Mouse (Mus musculus): ENCODE results near the gene Bcl2l2. TPM values are rescaled to one million over a fixed set of nuclear protein-coding genes. Genes with fewer than 3 reads are reported as not detected.

The Bcl2l2 gene
- total RNA-seq (2023): 3.5 TPM

GRCm38 (mm10) chr14:54883154-54884021 is at the start of gene Bcl2l2, which contains the start of gene Gm20521:
Gene Bcl2l2, plus strand, starts transcription at chr14:54883377.
Gene Gm20521, plus strand, starts transcription at chr14:54883441.

DNA sequence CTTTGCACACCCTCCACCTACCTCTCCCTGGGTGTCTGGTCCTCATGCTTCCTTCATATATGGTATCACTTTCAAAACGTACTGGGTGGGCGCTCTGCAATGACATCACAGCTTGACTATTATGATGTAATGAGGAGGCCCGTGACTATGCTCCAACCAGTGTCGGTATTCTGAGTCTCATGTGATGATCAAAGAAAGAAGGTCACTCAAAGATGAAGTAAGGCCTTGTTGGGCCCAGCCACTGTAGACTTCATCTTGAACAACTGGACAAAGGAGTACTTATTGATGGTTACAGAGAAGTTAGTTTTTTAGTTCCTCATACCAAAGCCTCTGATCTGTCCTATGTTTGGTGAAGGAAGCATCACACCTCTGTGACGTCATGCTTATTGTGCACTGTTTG is 12.3 kb upstream of the Bcl2l2 start, which contains the start of gene Homez:
Gene Homez, minus strand, starts transcription at position 101 of the 400 bp plus-strand sequence.

GRCm38 (mm10) chr14:54877048-54877715 is 6.0 kb upstream of the Bcl2l2 start, which contains the start of gene Ppp1r3e:
Gene Ppp1r3e, minus strand, starts transcription at chr14:54877550.

GRCm38 (mm10) chr14:54892200-54892599 is 9.0 kb downstream of the Bcl2l2 start, which contains the start of gene Pabpn1:
Gene Pabpn1, plus strand, starts transcription at chr14:54892500.

GRCm38 (mm10) chr14:54912886-54913285 is 29.7 kb downstream of the Bcl2l2 start, which contains the start of gene Slc22a17:
Gene Slc22a17, minus strand, starts transcription at chr14:54913132.

GRCm38 (mm10) chr14:54925349-54926342 is 42.5 kb downstream of the Bcl2l2 start, which contains the start of gene Efs:
Gene Efs, minus strand, starts transcription at chr14:54926126.

GRCm38 (mm10) chr14:54932645-54933150 is 49.5 kb downstream of the Bcl2l2 start, which contains the start of gene Il25:
Gene Il25, plus strand, starts transcription at chr14:54932695.

GRCm38 (mm10) chr14:54935904-54936830 is 53.0 kb downstream of the Bcl2l2 start, which contains the start of gene Cmtm5:
Gene Cmtm5, plus strand, starts transcription at chr14:54936261.

Other genes starting within 250 kb of the Bcl2l2 start
- not detected for gene Gm17606, start 242.4 kb upstream of the Bcl2l2 start, total RNA-seq (2023)
- 12.8 TPM for gene Cdh24, start 242.0 kb upstream of the Bcl2l2 start, total RNA-seq (2023)
- gene 1700123O20Rik, start 197.2 kb upstream of the Bcl2l2 start, total RNA-seq (2023): 30.0 TPM
- 585 TPM for gene Acin1, start 196.4 kb upstream of the Bcl2l2 start, total RNA-seq (2023)
- gene Gm29776, start 184.5 kb upstream of the Bcl2l2 start, total RNA-seq (2023): not detected
- gene Cebpe, start 171.2 kb upstream of the Bcl2l2 start, total RNA-seq (2023): not detected
- 0.86 TPM for gene Slc7a8, start 101.4 kb upstream of the Bcl2l2 start, total RNA-seq (2023)
- gene Rnf212b, start 69.2 kb upstream of the Bcl2l2 start, total RNA-seq (2023): not detected
- gene Homez, start 12.4 kb upstream of the Bcl2l2 start, total RNA-seq (2023): 10.6 TPM
- gene Ppp1r3e, start 5.8 kb upstream of the Bcl2l2 start, total RNA-seq (2023): 10.2 TPM
- gene Gm20521, start 64 bp downstream of the Bcl2l2 start, total RNA-seq (2023): not detected
- 273 TPM for gene Pabpn1, start 9.1 kb downstream of the Bcl2l2 start, total RNA-seq (2023)
- 2.3 TPM for gene Slc22a17, start 29.8 kb downstream of the Bcl2l2 start, total RNA-seq (2023)
- not detected for gene Efs, start 42.7 kb downstream of the Bcl2l2 start, total RNA-seq (2023)
- gene Il25, start 49.3 kb downstream of the Bcl2l2 start, total RNA-seq (2023): not detected
- not detected for gene Cmtm5, start 52.9 kb downstream of the Bcl2l2 start, total RNA-seq (2023)
- gene Myh6, start 83.5 kb downstream of the Bcl2l2 start, total RNA-seq (2023): not detected
- not detected for gene Gm17428, start 93.6 kb downstream of the Bcl2l2 start, total RNA-seq (2023)
- gene Myh7, start 111.2 kb downstream of the Bcl2l2 start, total RNA-seq (2023): not detected
- gene Ngdn, start 132.1 kb downstream of the Bcl2l2 start, total RNA-seq (2023): 82.5 TPM
- 24.8 TPM for gene Zfhx2, start 208.9 kb downstream of the Bcl2l2 start, total RNA-seq (2023)
- 5.9 TPM for gene Thtpa, start 211.4 kb downstream of the Bcl2l2 start, total RNA-seq (2023)
- gene Ap1g2, start 223.2 kb downstream of the Bcl2l2 start, total RNA-seq (2023): 123 TPM
- gene Jph4, start 233.6 kb downstream of the Bcl2l2 start, total RNA-seq (2023): not detected

Data from CD4-positive naive resting alpha-beta T cell, adult 57 days (primary cell).